Comparison of ENCODE assay signal across 8 mouse cellular contexts in genomic region chr7:45869107-45869670, GRCm38 (mm10). TPM values are rescaled to one million over a fixed set of nuclear protein-coding genes. Genes with fewer than 3 reads are reported as not detected.
A peak's percentile ranks its signal among the peaks of the same experiment; 100 is the strongest.
DNase-seq lines count a peak whose midpoint lies in the region; ATAC-seq lines count a peak whose summit lies in the region.

No protein-coding gene starts in this region.

- peak overlapping the region; percentile 47; the same call in 1 of the 2 replicates for H3K4me2 ChIP-seq in kidney, embryonic 14.5 days (replicated peaks; ENCODE audit: low read depth, low read length)
- H3K4me2 ChIP-seq in embryonic facial prominence, embryonic 14.5 days (ENCODE audit: low read depth, low read length): peak overlapping the region; percentile 61
- peak overlapping the region; percentile 72 for H3K4me2 ChIP-seq in hindbrain, embryonic 13.5 days

- H3K9me3 ChIP-seq in kidney, embryonic 14.5 days (ENCODE audit: control insufficient read depth, low read length): no peaks in the 10 kb centered on the region
- no peaks in the 10 kb centered on the region for H3K9me3 ChIP-seq in embryonic facial prominence, embryonic 14.5 days (ENCODE audit: control insufficient read depth, low read length)
- no peaks in the 10 kb centered on the region for H3K9me3 ChIP-seq in hindbrain, embryonic 13.5 days

- DNase-seq in kidney, postnatal 25 days: no peak
- DNase-seq in embryonic facial prominence, embryonic 14.5 days (ENCODE audit: low spot score): no peak
- DNase-seq in neural tube, embryonic 10.5 days (ENCODE audit: extremely low spot score, low spot score): peak; percentile 31
- DNase-seq in kidney, postnatal 14 days: no peak
- DNase-seq in cerebellum, adult 18-20 months: no peak
- DNase-seq in spleen, adult 12 weeks (ENCODE audit: low spot score): no peak

- no peak overlapping the region for H3K27ac ChIP-seq in kidney, embryonic 14.5 days (ENCODE audit: low read depth, low read length)
- H3K27ac ChIP-seq in embryonic facial prominence, embryonic 14.5 days (replicated peaks; ENCODE audit: low read depth, low read length): no peak overlapping the region
- peak overlapping the region; percentile 75; the same call in 1 of the 2 replicates for H3K27ac ChIP-seq in hindbrain, embryonic 13.5 days

- peaks cover 37% of the 10 kb centered on the region for H3K27me3 ChIP-seq in kidney, embryonic 14.5 days (ENCODE audit: control insufficient read depth, insufficient read depth, low read length)
- H3K27me3 ChIP-seq in embryonic facial prominence, embryonic 14.5 days (replicated peaks; ENCODE audit: control insufficient read depth, insufficient read depth, low read length): peaks cover 40% of the 10 kb centered on the region
- peaks cover 50% of the 10 kb centered on the region for H3K27me3 ChIP-seq in hindbrain, embryonic 13.5 days

- peaks cover 3% of the 10 kb centered on the region; the same call in 1 of the 2 replicates for H3K36me3 ChIP-seq in kidney, embryonic 14.5 days (ENCODE audit: control insufficient read depth, insufficient read depth, low read length)
- peaks cover 3% of the 10 kb centered on the region; the same call in 1 of the 2 replicates for H3K36me3 ChIP-seq in embryonic facial prominence, embryonic 14.5 days (ENCODE audit: control insufficient read depth, insufficient read depth, low read length)
- H3K36me3 ChIP-seq in hindbrain, embryonic 13.5 days: 0 out of 2 replicates have a peak, but pooled peaks cover 3% of the 10 kb centered on the region

- peak overlapping the region; percentile 10; the same call in 1 of the 2 replicates for H3K4me3 ChIP-seq in kidney, embryonic 14.5 days (ENCODE audit: low read length)
- H3K4me3 ChIP-seq in embryonic facial prominence, embryonic 14.5 days (ENCODE audit: low read depth, low read length): peak overlapping the region; percentile 36
- H3K4me3 ChIP-seq in hindbrain, embryonic 13.5 days: peak overlapping the region; percentile 48

- H3K4me1 ChIP-seq in kidney, embryonic 14.5 days (ENCODE audit: control insufficient read depth, insufficient read depth, low read length): peaks cover 27% of the 10 kb centered on the region
- peaks cover 39% of the 10 kb centered on the region for H3K4me1 ChIP-seq in embryonic facial prominence, embryonic 14.5 days (ENCODE audit: control insufficient read depth, insufficient read depth, low read length)
- H3K4me1 ChIP-seq in hindbrain, embryonic 13.5 days (replicated peaks): peaks cover 61% of the 10 kb centered on the region

- 13% methylated on average over 8 of the region's 8 CpGs for WGBS in kidney, embryonic 14.5 days
- WGBS in embryonic facial prominence, embryonic 14.5 days: 25% methylated on average over 8 of the region's 8 CpGs
- 10% methylated on average over 8 of the region's 8 CpGs for whole genome bisulfite sequencing in hindbrain, embryonic 13.5 days

- ATAC-seq in kidney, embryonic 14.5 days (ENCODE audit: low FRiP score, low TSS enrichment): no peak
- no peak for ATAC-seq in embryonic facial prominence, embryonic 14.5 days (ENCODE audit: low read depth)
- ATAC-seq in hindbrain, embryonic 13.5 days (ENCODE audit: low FRiP score): no peak

- no peak overlapping the region; the same call in 1 of the 2 replicates for H3K9ac ChIP-seq in kidney, embryonic 14.5 days (ENCODE audit: low read depth, low read length)
- H3K9ac ChIP-seq in embryonic facial prominence, embryonic 14.5 days (ENCODE audit: low read depth, low read length): peak overlapping the region; percentile 61
- peak overlapping the region; percentile 81 for H3K9ac ChIP-seq in hindbrain, embryonic 13.5 days

RNA-seq across cellular contexts. Expression of gene Kdelr1, which starts 3.4 kb away (rescaled TPM):
- polyA plus RNA-seq in kidney, embryonic 14.5 days (2014; fragmentation: Nextera tagmentation; extraction: Ambion mirVana): 145 and 184 TPM in 2 replicates
- polyA plus RNA-seq in embryonic facial prominence, embryonic 14.5 days (2014; fragmentation: Nextera tagmentation; extraction: Ambion mirVana): 147 and 155 TPM in 2 replicates
- 40.6 and 45.7 TPM in 2 replicates for polyA plus RNA-seq in hindbrain, embryonic 13.5 days (2015; fragmentation: Nextera tagmentation; extraction: Ambion mirVana)

RNA-seq across cellular contexts. Expression of gene Grin2d, which starts 9.0 kb away (rescaled TPM):
- 0.28 and 0.37 TPM in 2 replicates for polyA plus RNA-seq in kidney, embryonic 14.5 days (2014; fragmentation: Nextera tagmentation; extraction: Ambion mirVana)
- 0.63 and 1.0 TPM in 2 replicates for polyA plus RNA-seq in embryonic facial prominence, embryonic 14.5 days (2014; fragmentation: Nextera tagmentation; extraction: Ambion mirVana)
- polyA plus RNA-seq in hindbrain, embryonic 13.5 days (2015; fragmentation: Nextera tagmentation; extraction: Ambion mirVana): 1.5 and 1.6 TPM in 2 replicates

RNA-seq across cellular contexts. Expression of gene Syngr4, which starts 27.3 kb away (rescaled TPM):
- 0.90 and 2.1 TPM in 2 replicates for polyA plus RNA-seq in kidney, embryonic 14.5 days (2014; fragmentation: Nextera tagmentation; extraction: Ambion mirVana)
- polyA plus RNA-seq in embryonic facial prominence, embryonic 14.5 days (2014; fragmentation: Nextera tagmentation; extraction: Ambion mirVana): 0.68 and 0.87 TPM in 2 replicates
- 0.17 and 0.36 TPM in 2 replicates for polyA plus RNA-seq in hindbrain, embryonic 13.5 days (2015; fragmentation: Nextera tagmentation; extraction: Ambion mirVana)

RNA-seq across cellular contexts. Expression of gene Tmem143, which starts 27.6 kb away (rescaled TPM):
- polyA plus RNA-seq in kidney, embryonic 14.5 days (2014; fragmentation: Nextera tagmentation; extraction: Ambion mirVana): 4.5 and 5.0 TPM in 2 replicates
- polyA plus RNA-seq in embryonic facial prominence, embryonic 14.5 days (2014; fragmentation: Nextera tagmentation; extraction: Ambion mirVana): 3.9 and 5.8 TPM in 2 replicates
- 6.2 and 6.6 TPM in 2 replicates for polyA plus RNA-seq in hindbrain, embryonic 13.5 days (2015; fragmentation: Nextera tagmentation; extraction: Ambion mirVana)

RNA-seq across cellular contexts. Expression of gene Grwd1, which starts 38.4 kb away (rescaled TPM):
- 69.5 and 93.5 TPM in 2 replicates for polyA plus RNA-seq in kidney, embryonic 14.5 days (2014; fragmentation: Nextera tagmentation; extraction: Ambion mirVana)
- 53.9 and 60.5 TPM in 2 replicates for polyA plus RNA-seq in embryonic facial prominence, embryonic 14.5 days (2014; fragmentation: Nextera tagmentation; extraction: Ambion mirVana)
- 37.5 and 40.3 TPM in 2 replicates for polyA plus RNA-seq in hindbrain, embryonic 13.5 days (2015; fragmentation: Nextera tagmentation; extraction: Ambion mirVana)
